Mouse (Mus musculus) gastrocnemius, adult 8-10 months (tissue): ENCODE results near the gene Bcar1. TPM values are rescaled to one million over a fixed set of nuclear protein-coding genes. Genes with fewer than 3 reads are reported as not detected.

ENCODE experiments used
- DNase-seq, 2 experiments: peaks; one replicate each; pipeline ENCODE4 v3.0.0; 2022; ENCODE audit warnings: low spot score in 2 of 2
- total RNA-seq, 4 experiments: library from RNA; stranded (reverse); gene quantifications; 2 replicates each; pipeline ENCODE4 v1.2.4; 2022

Gene Bcar1
- total RNA-seq, 4 experiments from 2014 or later = 10.7 to 11.1 (median 10.8) TPM

DNA sequence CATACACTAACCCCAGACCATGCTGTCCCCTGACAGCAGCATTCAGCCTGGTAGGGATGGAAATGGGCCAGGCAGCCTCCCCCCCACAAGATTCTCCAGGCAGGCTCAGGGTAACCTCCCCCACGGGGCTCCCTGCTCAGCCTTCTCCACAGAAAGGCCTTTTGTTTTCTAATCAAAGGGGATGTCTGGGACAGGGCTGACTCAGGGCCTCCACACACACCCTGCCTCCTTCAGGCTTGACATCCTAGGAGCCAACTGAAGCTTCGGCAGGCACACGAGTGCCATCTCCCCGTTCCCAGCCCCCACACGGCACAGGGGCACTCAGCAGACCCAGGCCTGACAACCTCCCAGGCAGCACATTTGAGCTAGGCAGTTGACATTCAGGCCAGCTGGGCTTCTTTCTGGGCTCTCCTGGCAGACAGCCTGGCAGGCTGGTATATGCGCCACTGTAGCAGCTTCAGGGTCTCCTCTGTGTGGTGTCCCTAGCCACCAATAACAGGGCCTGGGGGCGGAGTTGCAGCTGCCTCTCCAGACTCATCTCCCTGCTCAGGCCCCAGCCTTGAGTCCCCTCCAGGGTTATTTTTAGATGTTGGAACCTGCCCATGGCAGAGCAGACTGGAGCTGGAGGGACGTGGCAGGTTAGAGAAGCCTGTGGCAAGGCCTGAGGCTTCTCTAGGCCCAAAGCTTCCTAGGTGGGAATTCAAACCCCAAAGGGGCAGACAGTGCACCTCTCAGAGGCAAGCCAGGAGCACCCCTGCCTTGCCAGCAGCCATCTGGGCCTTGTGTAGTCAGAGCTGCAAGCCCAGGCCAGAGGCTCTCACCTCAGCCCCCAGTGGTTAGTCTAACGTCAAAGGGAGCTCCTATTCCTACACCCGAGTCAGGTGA, 26.8 kb downstream of the Bcar1 start:
- peak; percentile 78 to 86 for DNase-seq

- DNase-seq = no peak
Observed at GRCm38 (mm10) chr8:111715514-111715913, 28.1 kb downstream of the Bcar1 start.

DNA sequence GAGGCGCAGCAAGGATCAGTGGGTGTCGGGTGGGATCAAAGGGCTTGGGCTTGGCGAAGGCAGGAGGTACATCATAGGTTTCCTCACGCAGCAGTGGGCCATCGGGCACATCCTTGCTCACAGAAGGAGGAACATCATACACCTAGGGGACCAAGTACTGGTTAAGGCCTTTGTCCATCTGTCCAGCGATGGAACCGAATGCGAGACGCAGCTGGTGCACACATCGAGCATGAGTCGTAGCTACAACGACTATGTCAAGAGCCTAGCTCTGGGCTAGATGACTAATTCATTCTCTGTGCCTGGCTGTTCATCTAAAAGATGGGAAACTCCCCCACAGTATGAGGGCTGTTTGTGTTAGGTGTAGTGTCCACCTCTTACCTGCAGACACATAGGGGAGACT, 29.3 kb downstream of the Bcar1 start:
- no peak for DNase-seq

GRCm38 (mm10) chr8:111713817-111714216, 29.8 kb downstream of the Bcar1 start:
- no peak for DNase-seq

DNA sequence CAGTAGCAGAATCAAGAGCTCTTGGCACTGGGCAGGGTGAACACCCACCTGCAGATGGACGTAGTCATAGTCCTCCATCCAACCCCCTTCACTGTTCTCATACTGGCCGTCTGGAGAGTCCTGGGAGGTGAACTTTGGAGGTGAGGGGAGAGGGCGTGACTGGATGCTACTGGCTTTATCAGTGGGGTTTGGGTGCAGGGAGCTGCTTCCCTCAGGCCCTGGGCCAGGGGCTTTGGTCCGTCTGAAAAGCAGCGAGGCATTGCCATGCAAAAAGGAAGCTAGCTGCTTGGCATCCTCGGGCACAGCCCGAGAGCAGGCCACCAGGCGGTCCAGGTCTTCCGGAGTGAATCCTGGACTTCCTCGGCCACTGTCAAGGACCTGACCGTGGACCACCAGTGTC, 30.3 kb downstream of the Bcar1 start:
- DNase-seq = no peak

- DNase-seq = peak in 1 of 2 experiments; percentile 63
Observed at GRCm38 (mm10) chr8:111712588-111712987, 31.0 kb downstream of the Bcar1 start.

DNA sequence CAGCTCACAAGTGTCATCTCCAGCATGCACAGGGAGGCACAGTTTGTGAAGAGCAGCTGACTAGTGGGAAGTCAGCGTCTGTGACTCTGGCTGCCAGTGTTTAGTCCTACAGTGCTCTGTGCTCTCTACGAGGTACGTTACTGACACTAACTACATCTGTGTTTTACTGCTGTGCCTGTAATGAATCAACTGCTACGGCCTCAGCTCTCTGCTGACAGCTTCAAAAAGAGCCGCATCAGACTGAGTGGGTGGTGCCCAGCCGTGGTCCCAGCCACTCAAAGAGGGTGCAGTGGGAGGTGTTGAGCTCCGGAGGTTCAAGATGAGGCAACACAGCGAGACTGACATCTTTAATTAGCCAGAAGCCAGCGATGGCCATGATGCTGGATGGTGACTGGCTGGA, 31.5 kb downstream of the Bcar1 start:
- no peak for DNase-seq

- no peak for DNase-seq
Observed at GRCm38 (mm10) chr8:111710777-111711485, 32.7 kb downstream of the Bcar1 start.

DNA sequence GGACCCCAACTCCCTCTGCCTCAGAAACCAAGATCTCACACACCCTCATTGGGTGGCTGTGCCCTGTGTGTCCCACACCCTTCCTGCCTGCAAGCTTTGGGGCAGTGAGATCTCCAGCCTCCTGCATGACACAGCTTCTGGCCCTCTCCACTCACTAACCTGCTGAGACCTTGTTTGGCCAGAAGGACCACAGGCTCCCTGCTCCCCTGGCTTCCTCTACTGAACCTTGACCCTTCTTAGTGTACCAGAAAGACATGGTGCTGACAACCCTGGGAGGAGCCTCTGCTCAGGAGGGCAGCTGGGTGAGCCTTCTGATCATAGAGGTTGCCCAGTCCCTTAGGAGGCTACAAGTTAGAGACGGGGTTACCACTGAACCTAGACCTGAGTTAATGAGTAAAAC, 34.4 kb downstream of the Bcar1 start:
- DNase-seq = no peak

GRCm38 (mm10) chr8:111708265-111708664, 35.3 kb downstream of the Bcar1 start:
- DNase-seq = no peak

DNA sequence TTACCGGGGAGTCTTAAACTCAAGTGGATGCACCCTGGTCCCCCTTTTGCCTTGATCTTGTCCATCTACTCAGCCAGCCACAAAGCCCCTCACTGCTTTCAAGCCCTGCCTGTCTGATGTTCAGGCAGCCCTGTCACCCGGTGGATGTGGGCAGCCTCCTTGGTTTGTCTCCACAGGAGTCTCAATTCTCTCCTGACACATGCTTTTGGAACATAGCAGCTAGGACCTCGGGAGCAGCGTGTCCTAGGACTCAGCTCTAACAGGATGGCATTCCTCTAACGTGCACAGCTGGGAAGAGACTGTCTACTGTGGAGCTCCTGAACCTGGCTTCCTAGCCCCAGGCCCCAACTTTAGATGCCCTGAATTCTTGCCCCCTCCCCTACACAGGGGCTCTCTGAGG, 37.9 kb downstream of the Bcar1 start:
- DNase-seq = no peak

DNA sequence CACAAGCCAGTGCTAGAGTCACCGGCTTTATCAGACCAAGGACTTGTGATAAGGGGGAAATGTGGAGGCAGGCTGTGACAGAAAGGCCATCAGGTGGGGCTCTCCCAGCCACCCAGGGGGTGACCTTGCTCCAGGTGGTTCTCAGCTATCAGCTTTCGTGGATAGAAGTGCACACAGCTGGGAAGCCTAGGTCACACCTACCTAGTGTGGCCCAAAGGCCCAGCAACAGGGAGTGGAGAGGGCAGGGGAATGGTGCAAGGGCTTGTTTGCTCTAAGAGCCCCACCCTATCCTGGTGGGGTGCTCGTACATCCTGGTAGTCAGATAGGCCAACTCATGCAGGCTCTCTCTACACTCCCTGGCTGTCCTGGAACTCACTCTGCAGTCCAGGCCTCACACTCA, 38.4 kb downstream of the Bcar1 start:
- DNase-seq = no peak

GRCm38 (mm10) chr8:111704585-111704984, 39.0 kb downstream of the Bcar1 start:
- DNase-seq = no peak

DNA sequence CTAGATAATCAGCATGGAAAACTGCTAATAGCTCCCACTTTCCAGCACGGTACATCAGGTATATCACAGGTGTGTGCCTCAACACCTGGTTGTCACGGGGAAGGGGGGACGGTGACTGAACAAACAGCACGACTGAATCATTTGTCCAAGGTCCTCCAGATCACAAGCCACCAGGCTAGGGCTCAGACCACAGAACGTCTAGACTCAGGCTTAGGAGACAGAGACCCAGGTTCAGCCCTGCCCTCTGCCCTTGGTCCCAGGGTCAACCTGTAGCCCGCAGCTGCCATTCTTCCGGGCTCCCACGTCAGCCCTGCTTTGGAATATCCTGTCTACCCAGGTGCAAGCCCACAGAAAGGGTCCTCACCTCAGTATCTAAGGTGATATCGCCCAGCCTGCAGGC, 42.2 kb downstream of the Bcar1 start:
- no peak for DNase-seq

DNA sequence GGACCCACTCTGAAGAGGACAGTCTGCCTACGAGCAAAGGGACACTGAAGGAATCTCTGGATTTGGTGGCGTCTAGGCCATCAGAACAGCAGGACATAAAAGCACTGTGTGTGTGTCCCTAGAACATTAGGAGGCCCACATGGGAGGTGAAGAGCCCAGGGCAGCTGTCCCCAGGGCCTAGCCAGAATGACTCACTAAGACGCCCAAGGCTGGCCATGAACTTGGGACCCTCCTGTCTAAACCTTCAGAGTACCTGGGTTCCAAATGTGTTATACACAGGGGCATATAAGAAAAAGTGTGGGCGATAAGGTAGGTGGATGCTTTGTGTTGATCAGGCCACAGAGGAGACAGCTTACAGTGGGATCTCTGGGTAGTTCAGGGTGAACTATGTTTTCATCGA, 42.9 kb downstream of the Bcar1 start:
- DNase-seq = no peak

DNA sequence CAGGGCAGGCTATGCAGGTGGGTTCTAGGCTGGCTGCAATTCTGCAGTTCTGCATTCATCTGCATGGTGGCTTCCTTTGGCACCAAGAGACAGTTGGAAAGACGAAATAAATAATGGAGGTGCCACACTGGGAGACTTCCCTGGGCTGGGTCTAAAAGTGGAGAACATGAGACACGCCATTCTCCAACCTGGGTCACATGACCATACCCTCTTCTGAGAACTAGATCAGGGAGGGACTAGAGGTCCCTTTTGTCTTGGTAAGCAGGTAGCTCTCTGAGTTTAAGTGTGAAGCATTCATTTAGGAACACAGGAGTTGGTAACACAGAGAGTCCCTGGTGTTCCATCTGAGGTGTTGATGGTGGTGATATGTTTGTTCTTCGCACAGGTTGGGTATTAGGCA, 43.4 kb downstream of the Bcar1 start:
- DNase-seq = no peak

DNA sequence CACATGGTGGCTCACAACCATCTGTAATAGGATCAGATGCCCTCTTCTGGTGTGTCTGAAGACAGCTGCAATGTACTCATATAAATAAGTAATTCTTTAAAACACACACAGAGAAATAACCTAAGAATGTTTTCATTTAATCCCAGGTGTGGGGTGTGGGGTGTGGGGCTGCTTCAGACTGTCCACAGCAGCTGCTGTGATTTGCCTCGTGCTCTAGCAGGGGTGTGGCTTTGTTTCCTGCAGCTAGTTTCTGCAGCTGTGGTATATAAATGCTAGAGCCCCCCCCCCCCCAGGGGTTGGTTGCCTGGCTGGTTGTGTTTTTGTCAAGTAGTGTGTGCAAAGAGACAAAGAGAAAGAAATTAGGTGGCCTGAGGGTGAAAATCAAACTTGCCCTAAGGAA, 44.6 kb downstream of the Bcar1 start:
- DNase-seq = no peak

DNA sequence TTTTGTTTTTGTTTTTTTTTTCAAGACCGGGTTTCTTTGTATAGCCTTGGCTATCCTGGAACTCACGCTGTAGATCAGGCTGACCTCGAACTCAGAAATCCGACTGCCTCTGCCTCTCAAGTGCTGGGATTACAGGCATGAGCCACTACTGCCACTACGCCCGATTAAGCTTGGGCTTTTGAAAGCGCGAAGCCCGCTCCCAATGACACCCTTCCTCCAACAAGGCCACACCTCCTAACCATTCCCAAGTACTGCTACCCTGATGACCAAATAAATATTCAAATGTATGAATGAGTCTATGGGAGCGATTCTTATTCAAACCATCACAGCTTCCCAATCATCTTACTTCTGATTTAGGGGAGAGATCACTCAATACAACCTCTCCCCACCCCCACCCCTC, 46.0 kb downstream of the Bcar1 start:
- DNase-seq = no peak

DNA sequence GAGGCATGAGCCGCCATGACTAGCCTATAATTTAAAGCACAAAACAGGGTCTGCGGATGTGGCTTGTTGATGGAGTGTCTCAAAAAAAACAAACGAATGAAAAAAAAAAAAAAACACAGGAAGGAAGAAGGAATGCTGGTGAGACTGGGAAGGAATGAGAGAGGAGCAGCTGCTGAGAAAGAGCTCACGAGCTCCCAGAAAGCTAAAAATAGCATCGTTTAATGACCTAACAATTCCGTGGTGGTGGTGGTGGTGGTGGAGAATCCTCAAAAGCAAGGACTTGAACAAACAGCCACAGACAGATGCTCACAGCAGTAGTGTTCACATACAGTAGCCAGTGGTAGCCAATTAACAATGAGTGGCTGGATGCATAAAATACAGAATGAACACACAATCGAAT, 48.2 kb downstream of the Bcar1 start:
- no peak for DNase-seq

GRCm38 (mm10) chr8:111693261-111693741, 50.3 kb downstream of the Bcar1 start:
- DNase-seq = no peak

DNA sequence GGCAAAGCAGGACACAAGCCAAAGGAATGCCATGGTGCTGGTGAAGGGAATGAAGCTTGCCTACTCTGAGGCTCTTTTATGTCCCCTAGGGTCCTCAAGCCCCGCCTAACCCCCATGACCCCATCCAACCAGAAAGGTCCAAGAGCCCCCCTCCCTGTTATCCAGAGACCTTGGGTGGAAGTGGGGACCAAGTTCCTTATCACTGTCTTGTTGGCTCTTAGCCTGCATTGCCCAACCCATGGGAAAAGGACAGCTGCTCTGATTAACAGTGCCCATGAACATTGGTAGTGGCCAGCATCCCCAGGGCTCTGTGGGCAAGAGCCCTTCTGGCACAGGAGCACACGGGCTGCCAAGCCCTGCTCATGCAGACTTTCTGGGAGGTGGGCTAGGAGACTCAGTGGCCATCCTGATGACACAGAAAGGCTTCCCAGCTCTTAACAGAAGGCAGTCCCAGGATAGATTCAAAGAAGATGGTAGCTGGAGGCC, 52.6 kb downstream of the Bcar1 start, which contains the start of gene Ctrb1:
Ctrb1 (minus strand) TSS at position 51 of the 486 bp plus-strand sequence.
- DNase-seq = no peak

- DNase-seq = no peak
Observed at GRCm38 (mm10) chr8:111686881-111687280, 56.7 kb downstream of the Bcar1 start.
